Mouse (Mus musculus): ENCODE measurements around the gene Pus7l. TPM values are rescaled to one million over a fixed set of nuclear protein-coding genes. Genes with fewer than 3 reads are reported as not detected.

Gene Pus7l
- polyA plus RNA-seq, 1 experiment, result 1.7 TPM

DNA sequence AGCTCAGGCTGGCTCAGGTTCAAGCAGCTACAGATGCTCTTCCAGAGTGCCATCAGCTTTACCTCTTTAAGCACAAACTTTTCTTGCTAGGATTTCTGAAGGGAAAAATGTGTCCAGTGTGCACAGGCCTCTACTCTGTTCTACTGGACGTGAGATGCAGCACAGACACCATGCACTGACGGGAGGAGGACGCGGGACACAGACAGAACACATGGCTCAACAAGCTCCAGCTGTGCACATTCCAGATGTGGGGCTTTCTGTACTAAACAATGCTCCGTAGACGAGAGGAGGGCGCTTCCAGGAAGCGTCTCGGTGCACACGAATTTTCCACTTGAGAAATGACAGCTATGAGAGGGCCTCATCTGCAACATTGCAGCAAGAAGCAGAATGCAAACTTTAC is 39.8 kb upstream of the Pus7l start:
- Histone ChIP-seq H3K27ac (ENCODE audit: insufficient read depth, low read depth, low read length) (no peak overlapping the region), H3K36me3 (ENCODE audit: control insufficient read depth, insufficient read depth, low read length) (peaks cover 8% of the 10 kb centered on the region), H3K27me3 (replicated peaks; ENCODE audit: control insufficient read depth, insufficient read depth, low read length) (no peaks in the 10 kb centered on the region), H3K4me3 (ENCODE audit: insufficient read depth, low read depth, low read length) (no peak overlapping the region), H3K4me1 (ENCODE audit: control insufficient read depth, insufficient read depth, low read length) (peaks cover 5% of the 10 kb centered on the region; the same call in 1 of the 2 replicates)
- WGBS, result 77% methylated on average over 10 of the region's 10 CpGs
- no peak for DNase-seq
- TF ChIP-seq POLR2A (IDR thresholded peaks at IDR 0.05; ENCODE audit: low read depth, low read length) (no peak), CTCF (conservative IDR thresholded peaks at IDR 0.05; ENCODE audit: insufficient read depth, insufficient read length, low read depth, low read length) (no peak)

DNA sequence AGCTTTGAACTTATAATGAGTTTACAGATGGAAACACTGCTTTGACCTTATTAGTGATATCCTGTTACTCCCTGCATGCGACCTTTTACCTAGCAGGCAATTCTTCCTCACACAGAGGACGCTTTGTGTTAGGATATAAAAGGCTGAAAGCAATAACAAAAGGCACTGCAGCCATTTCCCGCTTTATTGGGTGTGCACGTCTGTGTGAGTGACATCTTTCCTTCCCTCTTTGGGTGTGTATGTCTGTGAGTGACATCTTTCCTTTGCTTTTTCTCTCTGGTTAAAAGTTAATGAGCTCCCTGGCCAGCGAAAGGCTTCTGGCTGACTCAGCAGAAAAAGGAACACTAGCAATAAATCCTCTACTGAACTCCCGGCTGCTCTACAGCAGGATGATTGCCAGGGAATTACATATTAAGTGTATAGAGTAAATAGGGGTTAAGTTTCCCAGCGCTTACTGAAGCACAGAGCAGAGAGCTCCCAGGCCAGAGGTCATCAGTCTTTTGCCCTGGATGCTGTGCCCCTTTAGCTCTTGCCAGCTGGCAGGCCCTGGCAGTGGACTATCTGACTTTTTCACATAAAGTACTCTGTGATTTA is 38.8 kb upstream of the Pus7l start:
- Histone ChIP-seq H3K27me3 (replicated peaks; ENCODE audit: control insufficient read depth, insufficient read depth, low read length) (no peaks in the 10 kb centered on the region), H3K36me3 (ENCODE audit: control insufficient read depth, insufficient read depth, low read length) (peaks cover 8% of the 10 kb centered on the region), H3K27ac (ENCODE audit: insufficient read depth, low read depth, low read length) (no peak overlapping the region), H3K4me3 (ENCODE audit: insufficient read depth, low read depth, low read length) (no peak overlapping the region), H3K4me1 (ENCODE audit: control insufficient read depth, insufficient read depth, low read length) (peaks cover 5% of the 10 kb centered on the region; the same call in 1 of the 2 replicates)
- DNase-seq, result peak; percentile 78
- TF ChIP-seq CTCF (conservative IDR thresholded peaks at IDR 0.05; ENCODE audit: insufficient read depth, insufficient read length, low read depth, low read length), result no peak
- WGBS, result 32% methylated on average over 7 of the region's 7 CpGs

DNA sequence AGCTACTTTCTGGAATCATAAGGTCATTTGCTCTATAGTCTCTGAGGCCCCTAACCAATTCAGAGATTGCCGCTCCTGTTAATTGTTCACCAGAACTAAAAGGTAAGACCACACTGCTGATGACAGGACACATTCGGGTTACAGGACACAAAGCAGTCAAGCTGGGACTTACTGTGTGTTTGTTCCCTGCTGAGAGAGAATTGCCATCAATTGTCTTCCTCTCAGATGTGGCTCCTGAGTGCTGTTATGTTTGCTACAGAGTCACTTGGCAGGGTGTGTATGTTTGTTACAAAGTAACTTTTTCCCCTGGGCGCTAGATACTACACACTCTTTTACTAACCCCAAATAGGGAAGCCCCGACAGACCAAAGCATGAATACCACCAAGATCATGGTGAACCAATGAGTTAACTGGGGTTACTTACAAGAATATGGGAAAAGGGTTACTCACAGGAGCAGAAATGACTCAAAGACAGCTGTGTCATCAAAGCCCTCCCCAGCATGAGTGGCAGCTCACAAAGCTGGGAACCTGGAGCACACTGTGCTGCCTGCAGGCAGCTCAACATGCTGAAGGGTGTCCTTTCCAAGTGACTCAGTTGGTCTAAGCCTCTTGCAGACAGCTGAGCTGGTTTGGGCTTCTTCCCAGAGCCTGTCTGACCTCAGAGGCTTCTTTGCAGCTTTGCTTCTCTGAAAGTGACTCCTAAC is 31.4 kb upstream of the Pus7l start:
- 52% methylated on average over 4 of the region's 4 CpGs for WGBS
- H3K4me1 ChIP-seq (ENCODE audit: control insufficient read depth, insufficient read depth, low read length), result no peaks in the 10 kb centered on the region
- no peak for TF ChIP-seq POLR2A (IDR thresholded peaks at IDR 0.05; ENCODE audit: low read depth, low read length)
- no peak for TF ChIP-seq CTCF (conservative IDR thresholded peaks at IDR 0.05; ENCODE audit: insufficient read depth, insufficient read length, low read depth, low read length)
- no peak overlapping the region for H3K4me3 ChIP-seq (ENCODE audit: insufficient read depth, low read depth, low read length)
- DNase-seq, result peak; percentile 27
- H3K27me3 ChIP-seq (replicated peaks; ENCODE audit: control insufficient read depth, insufficient read depth, low read length), result no peaks in the 10 kb centered on the region
- no peaks in the 10 kb centered on the region for H3K36me3 ChIP-seq (ENCODE audit: control insufficient read depth, insufficient read depth, low read length)
- H3K27ac ChIP-seq (ENCODE audit: insufficient read depth, low read depth, low read length), result no peak overlapping the region

DNA sequence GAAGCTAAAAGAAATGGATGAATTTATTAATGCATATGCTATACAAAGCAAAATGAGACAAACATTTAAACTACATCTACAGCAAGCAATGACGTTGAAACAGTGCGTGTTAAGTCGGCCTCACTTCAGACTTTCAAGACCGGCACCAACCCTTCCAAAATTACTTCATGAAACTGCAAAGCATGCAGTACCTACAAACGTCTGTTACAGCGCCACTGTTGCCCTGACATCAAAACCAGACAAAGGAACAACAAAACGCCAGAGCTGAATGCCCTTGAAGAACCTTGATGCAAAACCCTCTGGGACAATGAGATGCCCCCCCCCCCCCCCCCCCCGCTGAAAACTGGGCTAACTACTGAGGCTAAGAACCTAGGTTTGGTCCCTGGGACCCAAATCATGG is 29.4 kb upstream of the Pus7l start:
- H3K4me1 ChIP-seq (ENCODE audit: control insufficient read depth, insufficient read depth, low read length), result no peaks in the 10 kb centered on the region; the same call in 1 of the 2 replicates
- no peak overlapping the region for H3K4me3 ChIP-seq (ENCODE audit: insufficient read depth, low read depth, low read length)
- H3K36me3 ChIP-seq (ENCODE audit: control insufficient read depth, insufficient read depth, low read length), result no peaks in the 10 kb centered on the region
- 75% methylated on average over 8 of the region's 8 CpGs for WGBS
- TF ChIP-seq CTCF (conservative IDR thresholded peaks at IDR 0.05; ENCODE audit: insufficient read depth, insufficient read length, low read depth, low read length) (no peak), POLR2A (IDR thresholded peaks at IDR 0.05; ENCODE audit: low read depth, low read length) (no peak)
- H3K27ac ChIP-seq (ENCODE audit: insufficient read depth, low read depth, low read length), result no peak overlapping the region
- no peaks in the 10 kb centered on the region for H3K27me3 ChIP-seq (replicated peaks; ENCODE audit: control insufficient read depth, insufficient read depth, low read length)
- no peak for DNase-seq

DNA sequence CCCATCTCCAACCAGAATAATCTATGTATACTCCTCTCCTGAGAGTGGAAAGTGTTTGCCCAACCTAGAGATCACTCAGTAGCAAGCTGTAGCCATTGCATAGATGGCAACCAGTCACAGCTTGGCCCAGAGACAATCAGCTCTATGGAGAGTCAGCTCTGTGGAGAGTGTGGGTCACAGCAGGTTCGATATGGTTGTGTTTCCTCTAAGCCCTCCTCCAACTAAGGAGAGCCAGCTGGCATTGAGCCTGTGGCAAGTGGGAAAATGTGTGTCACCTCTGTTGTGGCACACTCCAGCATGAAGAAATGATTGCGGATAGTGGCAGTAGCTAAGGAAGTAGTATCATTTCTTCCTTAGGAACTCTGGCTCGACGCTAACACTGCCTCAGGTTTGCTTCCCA is 28.2 kb upstream of the Pus7l start:
- WGBS, result 81% methylated on average over 4 of the region's 4 CpGs
- TF ChIP-seq CTCF (conservative IDR thresholded peaks at IDR 0.05; ENCODE audit: insufficient read depth, insufficient read length, low read depth, low read length), result no peak
- TF ChIP-seq POLR2A (IDR thresholded peaks at IDR 0.05; ENCODE audit: low read depth, low read length), result no peak
- no peaks in the 10 kb centered on the region for H3K36me3 ChIP-seq (ENCODE audit: control insufficient read depth, insufficient read depth, low read length)
- H3K4me3 ChIP-seq (ENCODE audit: insufficient read depth, low read depth, low read length), result no peak overlapping the region
- H3K4me1 ChIP-seq (ENCODE audit: control insufficient read depth, insufficient read depth, low read length), result no peaks in the 10 kb centered on the region; the same call in 1 of the 2 replicates
- H3K27me3 ChIP-seq (replicated peaks; ENCODE audit: control insufficient read depth, insufficient read depth, low read length), result no peaks in the 10 kb centered on the region
- no peak overlapping the region for H3K27ac ChIP-seq (ENCODE audit: insufficient read depth, low read depth, low read length)
- no peak for DNase-seq

DNA sequence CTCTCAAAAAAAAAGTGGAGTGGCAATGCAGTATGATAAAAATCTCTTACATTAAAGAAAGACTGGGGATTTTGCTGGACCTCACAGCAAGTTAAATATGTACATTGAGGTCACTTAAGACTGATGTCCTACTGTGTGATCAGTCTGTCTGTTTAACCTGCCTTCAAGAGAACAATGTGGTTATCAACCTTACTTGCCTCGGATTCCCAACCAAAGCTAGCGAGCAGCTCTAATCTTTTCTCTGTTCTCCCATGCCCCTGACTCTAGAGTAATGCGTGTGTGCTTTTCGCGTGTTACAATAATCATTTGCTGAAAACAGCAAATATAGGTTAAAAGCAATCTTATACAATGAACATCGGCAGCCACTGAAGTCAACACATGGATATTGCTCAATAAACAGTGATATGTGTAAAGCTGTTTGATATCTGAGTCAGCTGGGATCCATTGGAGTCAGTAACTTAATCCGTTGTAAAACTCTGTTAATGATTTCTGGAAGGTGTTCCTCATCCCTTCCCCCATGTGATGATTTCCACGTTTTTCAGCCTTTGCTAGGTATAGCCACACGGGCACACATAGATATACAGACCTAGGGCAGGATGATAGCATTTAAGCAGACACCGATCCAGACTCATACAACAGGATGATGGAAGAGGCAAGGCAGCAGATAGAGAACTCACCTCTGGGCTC is 25.3 kb upstream of the Pus7l start:
- 72% methylated on average over 10 of the region's 10 CpGs for WGBS
- Histone ChIP-seq H3K27ac (ENCODE audit: insufficient read depth, low read depth, low read length) (no peak overlapping the region), H3K4me1 (ENCODE audit: control insufficient read depth, insufficient read depth, low read length) (no peaks in the 10 kb centered on the region; the same call in 1 of the 2 replicates), H3K4me3 (ENCODE audit: insufficient read depth, low read depth, low read length) (no peak overlapping the region), H3K27me3 (replicated peaks; ENCODE audit: control insufficient read depth, insufficient read depth, low read length) (no peaks in the 10 kb centered on the region), H3K36me3 (ENCODE audit: control insufficient read depth, insufficient read depth, low read length) (no peaks in the 10 kb centered on the region)
- no peak for DNase-seq
- TF ChIP-seq CTCF (conservative IDR thresholded peaks at IDR 0.05; ENCODE audit: insufficient read depth, insufficient read length, low read depth, low read length) (no peak), POLR2A (IDR thresholded peaks at IDR 0.05; ENCODE audit: low read depth, low read length) (no peak)

DNA sequence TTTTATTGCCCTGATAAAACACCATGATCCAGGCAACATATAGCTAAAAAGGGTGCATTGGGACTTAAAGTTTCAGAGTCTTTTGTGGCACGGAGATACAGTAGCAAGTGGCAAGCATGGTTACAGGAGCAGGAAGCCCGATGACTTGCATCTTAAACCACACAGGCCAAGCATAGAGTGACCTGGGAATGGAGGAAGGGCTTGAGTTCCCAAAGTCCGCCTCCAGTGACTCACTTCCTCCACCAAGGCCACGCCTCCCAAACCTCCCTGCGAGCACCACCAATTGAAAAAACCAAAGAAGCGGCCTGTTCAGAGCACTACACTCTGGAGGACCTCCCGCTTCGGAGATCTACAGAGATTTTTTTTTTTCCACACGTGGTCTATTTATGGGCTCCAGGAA is 22.5 kb upstream of the Pus7l start:
- DNase-seq, result no peak
- no peak for TF ChIP-seq POLR2A (IDR thresholded peaks at IDR 0.05; ENCODE audit: low read depth, low read length)
- TF ChIP-seq CTCF (conservative IDR thresholded peaks at IDR 0.05; ENCODE audit: insufficient read depth, insufficient read length, low read depth, low read length), result no peak

More for the DNA sequence above, 22.5 kb upstream of the Pus7l start:
- no peaks in the 10 kb centered on the region; the same call in 1 of the 2 replicates for H3K4me1 ChIP-seq (ENCODE audit: control insufficient read depth, insufficient read depth, low read length)
- no peak overlapping the region for H3K4me3 ChIP-seq (ENCODE audit: insufficient read depth, low read depth, low read length)
- no peaks in the 10 kb centered on the region; the same call in 1 of the 2 replicates for H3K36me3 ChIP-seq (ENCODE audit: control insufficient read depth, insufficient read depth, low read length)
- no peaks in the 10 kb centered on the region for H3K27me3 ChIP-seq (replicated peaks; ENCODE audit: control insufficient read depth, insufficient read depth, low read length)
- no peak overlapping the region for H3K27ac ChIP-seq (ENCODE audit: insufficient read depth, low read depth, low read length)
- 86% methylated on average over 9 of the region's 9 CpGs for WGBS

Data from kidney, adult 2 months (tissue).